Mouse (Mus musculus) heart, adult 2 months (tissue): ENCODE results near the gene Izumo1. TPM values are rescaled to one million over a fixed set of nuclear protein-coding genes. Genes with fewer than 3 reads are reported as not detected.

Source experiments
- DNase-seq, 2 experiments: peaks; one replicate each; pipeline ENCODE4 v3.0.0; 2021
- H3K27ac ChIP-seq: fragments of 200-600 bp; 2 replicates; pipeline ENCODE4 v1.8.1; 2022
- H3K27me3 ChIP-seq: fragments of 200-500 bp; 2 replicates; pipeline ENCODE4 v1.6.1; 2012; ENCODE audit warnings: mild to moderate bottlenecking, low read length, inconsistent platforms, mixed read lengths; ENCODE audit not compliant: control insufficient read depth, insufficient read depth
- H3K36me3 ChIP-seq: fragments of 200-500 bp; 2 replicates; pipeline ENCODE4 v1.6.1; 2012; ENCODE audit warnings: low read length, inconsistent platforms; ENCODE audit not compliant: control insufficient read depth, insufficient read depth
- H3K4me1 ChIP-seq: fragments of 200-500 bp; 2 replicates; pipeline ENCODE4 v1.6.1; 2011; ENCODE audit warnings: low read length; ENCODE audit not compliant: control insufficient read depth, insufficient read depth
- H3K4me3 ChIP-seq: fragments of 200-600 bp; 2 replicates; pipeline ENCODE4 v1.8.1; 2022
- H3K79me2 ChIP-seq: fragments of 200-500 bp; replicated peaks from 2 replicates; pipeline ENCODE4 v1.6.1; 2012; ENCODE audit warnings: mild to moderate bottlenecking, inconsistent platforms, low read length, moderate library complexity, mixed read lengths; ENCODE audit not compliant: control insufficient read depth, insufficient read depth
- H3K9ac ChIP-seq: fragments of 200-500 bp; 2 replicates; pipeline ENCODE4 v1.6.1; 2012; ENCODE audit warnings: low read depth, mild to moderate bottlenecking, control low read depth, inconsistent platforms, low read length, mixed read lengths
- CTCF ChIP-seq: fragments of 200-600 bp; IDR thresholded peaks from 2 replicates; pipeline ENCODE4 v1.8.1; 2022; ENCODE audit warnings: antibody characterized with exemption, mild to moderate bottlenecking, moderate library complexity
- EP300 ChIP-seq: fragments of 200-500 bp; IDR thresholded peaks from 2 replicates; pipeline ENCODE4 v1.6.1; 2011; ENCODE audit warnings: low read depth, low read length, control low read depth; ENCODE audit not compliant: insufficient read depth
- POLR2A ChIP-seq: fragments of 200-500 bp; IDR thresholded peaks from 2 replicates; pipeline ENCODE4 v1.6.1; 2011; ENCODE audit warnings: mild to moderate bottlenecking, low read depth, low read length, control low read depth; ENCODE audit not compliant: insufficient read depth
- WGBS: fragments of 180-500 bp; shearing (Covaris S2); methylation state at CpG from one replicate; pipeline ENCODE4 v1.1.7; 2018; 5-methylcytosine and 5-hydroxymethylcytosine counted together
- intact Hi-C: fragments of 180-260 bp; cut with DNase I; formaldehyde crosslinking; loops from one replicate; pipeline ENCODE4 v1.15.1; 2025
- polyA plus RNA-seq: library from polyadenylated mRNA; depleted of rRNA; stranded (reverse); fragments of >200 nt; gene quantifications from 2 replicates; pipeline ENCODE4 v1.2.3, GENCODE M21; 2012
- total RNA-seq, 2 experiments: library from RNA; stranded (reverse); gene quantifications; 2 replicates each; pipeline ENCODE4 v1.2.3; 2021

Izumo1 gene
- total and polyA plus RNA-seq, 3 experiments = 0.26 to 0.70 (median 0.27) TPM

- Histone ChIP-seq H3K36me3 (no peaks in the 10 kb centered on the region), H3K79me2 (no peaks in the 10 kb centered on the region), H3K9ac (no peak overlapping the region), H3K4me1 (no peaks in the 10 kb centered on the region), H3K4me3 (no peak overlapping the region), H3K27me3 (no peaks in the 10 kb centered on the region), H3K27ac (no peak overlapping the region)
- DNase-seq = no peak
- intact Hi-C loops = no loop called here
- TF ChIP-seq EP300 = no peak
- no peak for TF ChIP-seq CTCF
- 74% methylated on average over 1 of the region's 1 CpGs for WGBS
Measured at GRCm38 (mm10) chr7:45609511-45609910, 12.1 kb upstream of the Izumo1 start.

GRCm38 (mm10) chr7:45616277-45616676 lies 5.3 kb upstream of the Izumo1 start:
- H3K9ac ChIP-seq = no peak overlapping the region
- TF ChIP-seq POLR2A (no peak), CTCF (no peak), EP300 (no peak)
- H3K79me2 ChIP-seq = no peaks in the 10 kb centered on the region
- no peaks in the 10 kb centered on the region for H3K36me3 ChIP-seq
- no peaks in the 10 kb centered on the region; the same call in 1 of the 2 replicates for H3K4me1 ChIP-seq
- H3K4me3 ChIP-seq = no peak overlapping the region
- WGBS = 51% methylated on average over 6 of the region's 6 CpGs
- no peak overlapping the region for H3K27ac ChIP-seq
- intact Hi-C loops = no loop called here
- H3K27me3 ChIP-seq = no peaks in the 10 kb centered on the region
- peak in 1 of 2 experiments; percentile 28 for DNase-seq

- H3K27ac ChIP-seq = no peak within 1 kb of the TSS
- H3K9ac ChIP-seq = no peak within 1 kb of the TSS
- H3K36me3 ChIP-seq = no peaks in the 10 kb centered on the region
- WGBS = 20% methylated on average over 31 of the region's 31 CpGs
- DNase-seq = no peak
- TF ChIP-seq POLR2A (no peak), CTCF (no peak), EP300 (no peak)
- H3K79me2 ChIP-seq = no peaks in the 10 kb centered on the region
- H3K27me3 ChIP-seq = no peaks in the 10 kb centered on the region
- H3K4me3 ChIP-seq = no peak within 1 kb of the TSS
- intact Hi-C loops = no loop called here
- H3K4me1 ChIP-seq = no peaks in the 10 kb centered on the region; the same call in 1 of the 2 replicates
Measured at GRCm38 (mm10) chr7:45617042-45617695, 4.4 kb upstream of the Izumo1 start, which contains the start of gene Fut1. Fut1 (plus strand) TSS chr7:45617289.

- H3K9ac ChIP-seq = no peak overlapping the region
- no peaks in the 10 kb centered on the region for H3K36me3 ChIP-seq
- no peak overlapping the region for H3K27ac ChIP-seq
- DNase-seq = no peak
- no peaks in the 10 kb centered on the region for H3K79me2 ChIP-seq
- no peak overlapping the region for H3K4me3 ChIP-seq
- intact Hi-C loops = no loop called here
- H3K27me3 ChIP-seq = no peaks in the 10 kb centered on the region
- 85% methylated on average over 5 of the region's 5 CpGs for WGBS
- TF ChIP-seq EP300 (no peak), CTCF (no peak), POLR2A (no peak)
- H3K4me1 ChIP-seq = no peaks in the 10 kb centered on the region; the same call in 1 of the 2 replicates
Measured at GRCm38 (mm10) chr7:45618316-45618715, 3.3 kb upstream of the Izumo1 start.

GRCm38 (mm10) chr7:45619592-45619991 lies 2.0 kb upstream of the Izumo1 start:
- Histone ChIP-seq H3K9ac (no peak overlapping the region), H3K79me2 (no peaks in the 10 kb centered on the region), H3K27ac (no peak overlapping the region), H3K27me3 (no peaks in the 10 kb centered on the region), H3K4me1 (no peaks in the 10 kb centered on the region; the same call in 1 of the 2 replicates), H3K4me3 (no peak overlapping the region), H3K36me3 (no peaks in the 10 kb centered on the region)
- TF ChIP-seq EP300 (no peak), CTCF (no peak), POLR2A (no peak)
- 79% methylated on average over 5 of the region's 5 CpGs for WGBS
- intact Hi-C loops = no loop called here
- DNase-seq = no peak

GRCm38 (mm10) chr7:45623507-45623906 lies 1.9 kb downstream of the Izumo1 start:
- TF ChIP-seq POLR2A = no peak
- TF ChIP-seq CTCF = no peak
- TF ChIP-seq EP300 = no peak
- 90% methylated on average over 11 of the region's 11 CpGs for WGBS

More at GRCm38 (mm10) chr7:45623507-45623906, 1.9 kb downstream of the Izumo1 start:
- Histone ChIP-seq H3K4me3 (no peak overlapping the region), H3K27me3 (no peaks in the 10 kb centered on the region), H3K4me1 (no peaks in the 10 kb centered on the region; the same call in 1 of the 2 replicates), H3K79me2 (no peaks in the 10 kb centered on the region), H3K9ac (no peak overlapping the region), H3K27ac (no peak overlapping the region), H3K36me3 (no peaks in the 10 kb centered on the region)
- no peak for DNase-seq
- intact Hi-C loops = no loop called here
